Mouse (Mus musculus): ENCODE data around the gene Kcnk10. TPM values are rescaled to one million over a fixed set of nuclear protein-coding genes. Genes with fewer than 3 reads are reported as not detected.

The Kcnk10 gene
- polyA plus RNA-seq, 1 experiment from 2014 or later, result 3.0 TPM

DNA sequence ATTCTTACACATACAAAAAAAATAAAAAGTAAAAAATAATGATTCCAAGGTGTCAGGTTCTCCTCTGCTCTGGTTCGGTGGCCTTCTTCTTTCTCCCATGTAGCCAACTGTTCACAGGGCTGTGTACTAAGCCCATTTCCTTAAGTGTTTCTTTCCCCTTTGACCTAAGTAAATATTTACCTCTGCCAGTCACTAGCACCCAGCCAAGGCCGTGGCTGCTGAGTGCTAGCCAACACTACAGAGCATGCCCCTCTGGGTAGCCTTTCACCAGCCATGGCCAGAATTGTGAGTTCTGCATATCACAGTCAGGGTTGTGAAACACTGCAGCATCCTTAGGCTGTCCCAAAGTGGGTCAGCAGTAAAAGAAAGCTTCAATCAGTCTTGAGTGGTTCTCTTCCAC lies 140.0 kb downstream of the Kcnk10 start:
- Histone ChIP-seq H3K4me2 (replicated peaks; ENCODE audit: low read depth) (no peak overlapping the region), H3K4me1 (replicated peaks; ENCODE audit: control insufficient read depth, insufficient read depth) (no peaks in the 10 kb centered on the region), H3K27me3 (ENCODE audit: control insufficient read depth, insufficient read depth, low read length) (no peaks in the 10 kb centered on the region), H3K9me3 (ENCODE audit: control insufficient read depth, low read length) (no peaks in the 10 kb centered on the region), H3K27ac (replicated peaks) (no peak overlapping the region), H3K4me3 (ENCODE audit: low read depth, low read length) (no peak overlapping the region), H3K36me3 (ENCODE audit: control insufficient read depth, insufficient read depth, low read length) (no peaks in the 10 kb centered on the region), H3K9ac (ENCODE audit: low read length) (no peak overlapping the region)
- TF ChIP-seq EP300 (optimal IDR thresholded peaks at IDR 0.05) (no peak), CTCF (IDR thresholded peaks at IDR 0.05; ENCODE audit: low read depth) (no peak)
- peak; percentile 74 for ATAC-seq (ENCODE audit: low FRiP score, low TSS enrichment)
- 26% methylated on average over 2 of the region's 2 CpGs for WGBS
- no peak for DNase-seq (ENCODE audit: low spot score)

GRCm38 (mm10) chr12:98430683-98431082 lies 147.4 kb downstream of the Kcnk10 start:
- no peak for DNase-seq (ENCODE audit: low spot score)
- no peak for ATAC-seq (ENCODE audit: low FRiP score, low TSS enrichment)
- Histone ChIP-seq H3K9ac (ENCODE audit: low read length) (no peak overlapping the region), H3K4me2 (replicated peaks; ENCODE audit: low read depth) (no peak overlapping the region), H3K27me3 (ENCODE audit: control insufficient read depth, insufficient read depth, low read length) (no peaks in the 10 kb centered on the region), H3K4me1 (replicated peaks; ENCODE audit: control insufficient read depth, insufficient read depth) (no peaks in the 10 kb centered on the region), H3K36me3 (ENCODE audit: control insufficient read depth, insufficient read depth, low read length) (no peaks in the 10 kb centered on the region), H3K9me3 (ENCODE audit: control insufficient read depth, low read length) (no peaks in the 10 kb centered on the region), H3K27ac (replicated peaks) (no peak overlapping the region), H3K4me3 (ENCODE audit: low read depth, low read length) (no peak overlapping the region)
- 79% methylated on average over 5 of the region's 5 CpGs for WGBS
- TF ChIP-seq CTCF (IDR thresholded peaks at IDR 0.05; ENCODE audit: low read depth) (no peak), EP300 (optimal IDR thresholded peaks at IDR 0.05) (no peak)

DNA sequence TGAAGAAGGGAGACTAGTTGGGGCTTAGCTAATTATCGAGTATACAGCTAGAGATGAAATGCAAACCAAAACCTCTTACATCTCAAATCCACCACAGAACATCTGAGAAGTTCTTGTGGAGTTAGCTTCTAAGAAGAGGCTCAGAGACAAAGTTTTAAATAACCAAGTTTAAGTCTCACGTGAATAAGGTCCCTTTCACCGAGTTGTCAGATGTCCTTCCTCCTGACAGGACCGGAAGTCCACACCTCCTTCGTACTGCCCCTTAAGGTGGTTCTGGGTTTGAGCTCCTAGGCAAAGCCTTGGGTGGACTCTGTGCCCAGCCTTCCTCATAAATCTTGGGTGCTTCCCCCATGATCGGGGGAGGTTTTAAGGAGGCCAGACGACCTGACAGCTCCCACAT lies 156.8 kb downstream of the Kcnk10 start:
- no peaks in the 10 kb centered on the region for H3K9me3 ChIP-seq (ENCODE audit: control insufficient read depth, low read length)
- WGBS, result 81% methylated on average over 7 of the region's 7 CpGs
- no peaks in the 10 kb centered on the region for H3K36me3 ChIP-seq (ENCODE audit: control insufficient read depth, insufficient read depth, low read length)
- ATAC-seq (ENCODE audit: low FRiP score, low TSS enrichment), result no peak
- H3K4me1 ChIP-seq (replicated peaks; ENCODE audit: control insufficient read depth, insufficient read depth), result no peaks in the 10 kb centered on the region
- TF ChIP-seq CTCF (IDR thresholded peaks at IDR 0.05; ENCODE audit: low read depth), result no peak
- TF ChIP-seq EP300 (optimal IDR thresholded peaks at IDR 0.05), result no peak
- DNase-seq (ENCODE audit: low spot score), result no peak
- no peak overlapping the region for H3K27ac ChIP-seq (replicated peaks)
- no peaks in the 10 kb centered on the region for H3K27me3 ChIP-seq (ENCODE audit: control insufficient read depth, insufficient read depth, low read length)
- H3K4me2 ChIP-seq (replicated peaks; ENCODE audit: low read depth), result no peak overlapping the region
- no peak overlapping the region for H3K9ac ChIP-seq (ENCODE audit: low read length)
- no peak overlapping the region for H3K4me3 ChIP-seq (ENCODE audit: low read depth, low read length)

GRCm38 (mm10) chr12:98419849-98420248 lies 158.3 kb downstream of the Kcnk10 start:
- no peak for TF ChIP-seq EP300 (optimal IDR thresholded peaks at IDR 0.05)
- TF ChIP-seq CTCF (IDR thresholded peaks at IDR 0.05; ENCODE audit: low read depth), result no peak
- H3K9me3 ChIP-seq (ENCODE audit: control insufficient read depth, low read length), result no peaks in the 10 kb centered on the region
- no peak overlapping the region for H3K9ac ChIP-seq (ENCODE audit: low read length)
- H3K27ac ChIP-seq (replicated peaks), result no peak overlapping the region
- DNase-seq (ENCODE audit: low spot score) (no peak), ATAC-seq (ENCODE audit: low FRiP score, low TSS enrichment) (no peak)
- 80% methylated on average over 6 of the region's 6 CpGs for WGBS
- H3K36me3 ChIP-seq (ENCODE audit: control insufficient read depth, insufficient read depth, low read length), result no peaks in the 10 kb centered on the region
- H3K4me1 ChIP-seq (replicated peaks; ENCODE audit: control insufficient read depth, insufficient read depth), result no peaks in the 10 kb centered on the region
- no peaks in the 10 kb centered on the region for H3K27me3 ChIP-seq (ENCODE audit: control insufficient read depth, insufficient read depth, low read length)
- no peak overlapping the region for H3K4me3 ChIP-seq (ENCODE audit: low read depth, low read length)
- no peak overlapping the region for H3K4me2 ChIP-seq (replicated peaks; ENCODE audit: low read depth)

- Histone ChIP-seq H3K4me1 (replicated peaks; ENCODE audit: control insufficient read depth, insufficient read depth) (no peaks in the 10 kb centered on the region), H3K27ac (replicated peaks) (no peak overlapping the region), H3K4me2 (replicated peaks; ENCODE audit: low read depth) (no peak overlapping the region), H3K36me3 (ENCODE audit: control insufficient read depth, insufficient read depth, low read length) (no peaks in the 10 kb centered on the region), H3K9me3 (ENCODE audit: control insufficient read depth, low read length) (no peaks in the 10 kb centered on the region), H3K27me3 (ENCODE audit: control insufficient read depth, insufficient read depth, low read length) (no peaks in the 10 kb centered on the region), H3K9ac (ENCODE audit: low read length) (no peak overlapping the region), H3K4me3 (ENCODE audit: low read depth, low read length) (no peak overlapping the region)
- TF ChIP-seq EP300 (optimal IDR thresholded peaks at IDR 0.05) (no peak), CTCF (IDR thresholded peaks at IDR 0.05; ENCODE audit: low read depth) (peak; percentile 5; the same call in 1 of the 2 replicates)
- WGBS, result 46% methylated on average over 2 of the region's 2 CpGs
- ATAC-seq (ENCODE audit: low FRiP score, low TSS enrichment) (no peak), DNase-seq (ENCODE audit: low spot score) (no peak)
Measured at GRCm38 (mm10) chr12:98409580-98409979, 168.5 kb downstream of the Kcnk10 start.

DNA sequence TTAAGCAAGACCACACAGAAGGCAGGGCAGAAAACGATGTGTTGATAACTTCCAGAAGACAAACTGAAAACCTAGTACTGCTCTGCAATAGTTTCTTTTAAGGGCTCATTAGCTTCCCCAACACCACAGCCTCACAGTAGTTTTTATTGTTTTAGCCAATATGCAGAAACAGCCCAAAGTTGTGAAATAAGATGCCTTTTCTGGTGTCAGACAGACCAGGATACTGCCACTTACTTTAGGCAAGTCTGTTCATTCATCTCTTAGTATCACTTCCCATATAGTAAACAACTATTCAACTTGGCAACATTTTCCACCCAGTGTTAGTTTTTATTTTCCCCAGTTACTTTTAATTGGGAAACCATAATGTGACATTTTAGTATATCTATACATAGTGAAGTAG lies 171.5 kb downstream of the Kcnk10 start:
- Histone ChIP-seq H3K4me3 (ENCODE audit: low read depth, low read length) (no peak overlapping the region), H3K27ac (replicated peaks) (no peak overlapping the region), H3K4me2 (replicated peaks; ENCODE audit: low read depth) (no peak overlapping the region), H3K9me3 (ENCODE audit: control insufficient read depth, low read length) (no peaks in the 10 kb centered on the region), H3K9ac (ENCODE audit: low read length) (no peak overlapping the region), H3K36me3 (ENCODE audit: control insufficient read depth, insufficient read depth, low read length) (no peaks in the 10 kb centered on the region), H3K27me3 (ENCODE audit: control insufficient read depth, insufficient read depth, low read length) (no peaks in the 10 kb centered on the region), H3K4me1 (replicated peaks; ENCODE audit: control insufficient read depth, insufficient read depth) (no peaks in the 10 kb centered on the region)
- 54% methylated on average over 1 of the region's 1 CpGs for WGBS
- ATAC-seq (ENCODE audit: low FRiP score, low TSS enrichment) (no peak), DNase-seq (ENCODE audit: low spot score) (no peak)
- TF ChIP-seq CTCF (IDR thresholded peaks at IDR 0.05; ENCODE audit: low read depth) (no peak), EP300 (optimal IDR thresholded peaks at IDR 0.05) (no peak)

Measured in stomach, postnatal 0 days (tissue).